Mouse (Mus musculus) liver, embryonic 14.5 days (tissue): ENCODE data around the gene Pla2g12b.

Source experiments
- CTCF ChIP-seq: IDR thresholded peaks from 2 replicates; pipeline ENCODE4 v1.5.1; 2016; ENCODE audit warnings: antibody characterized with exemption, low read depth, control low read depth
- EP300 ChIP-seq: IDR thresholded peaks from 2 replicates; pipeline ENCODE4 v1.6.1; 2016; ENCODE audit warnings: antibody characterized with exemption, low read depth

DNA sequence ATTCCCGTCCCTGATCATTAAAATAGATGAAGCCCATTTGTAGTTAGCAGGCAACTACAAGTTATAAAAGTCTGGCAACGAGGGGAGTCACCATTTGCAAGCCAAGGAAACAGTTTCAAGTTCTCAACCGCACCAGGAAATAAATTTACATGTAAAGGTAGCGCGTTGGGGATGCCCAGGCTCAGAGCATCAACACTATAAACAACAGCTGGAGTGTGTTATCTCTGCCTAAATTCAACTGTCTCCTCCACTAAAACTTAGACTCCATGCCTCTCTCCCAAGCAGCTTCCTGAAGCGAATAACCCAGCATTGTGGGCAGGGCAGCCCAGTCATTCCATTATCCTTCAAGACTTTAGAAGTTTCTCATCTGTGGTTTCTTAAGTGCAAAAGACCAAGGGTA lies 5.0 kb downstream of the Pla2g12b start:
- TF ChIP-seq CTCF (no peak), EP300 (no peak)
